Mouse (Mus musculus) adipocyte (in vitro differentiated cells): Measurements from ENCODE around the gene 4930583I09Rik.

Experiments used
- DNase-seq: peaks from one replicate; pipeline ENCODE4 v3.0.0-alpha.2; 2016; ENCODE audit warnings: low spot score

The 4930583I09Rik gene

GRCm38 (mm10) chr17:64802168-64802955 is 33.5 kb downstream of the 4930583I09Rik start:
- DNase-seq = no peak

DNA sequence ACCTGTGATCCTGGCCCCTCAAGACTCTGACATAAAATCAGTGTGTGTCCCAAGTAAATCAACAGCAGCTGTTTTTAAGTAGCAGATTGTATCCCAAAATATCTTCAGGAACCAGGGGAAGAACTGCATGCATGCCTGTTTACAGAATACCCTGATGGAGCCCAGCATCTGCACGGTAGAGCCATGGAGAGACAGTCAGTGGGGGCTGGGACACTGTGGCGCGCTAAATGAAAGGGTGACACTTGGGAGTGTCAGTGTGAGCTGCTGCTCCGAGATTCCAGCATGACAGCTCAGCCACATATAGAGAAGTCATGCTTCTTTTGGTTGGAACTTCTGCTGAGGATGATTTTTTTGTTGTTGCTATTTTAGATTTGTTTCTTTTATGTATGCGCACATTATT is 43.2 kb downstream of the 4930583I09Rik start:
- no peak for DNase-seq

DNA sequence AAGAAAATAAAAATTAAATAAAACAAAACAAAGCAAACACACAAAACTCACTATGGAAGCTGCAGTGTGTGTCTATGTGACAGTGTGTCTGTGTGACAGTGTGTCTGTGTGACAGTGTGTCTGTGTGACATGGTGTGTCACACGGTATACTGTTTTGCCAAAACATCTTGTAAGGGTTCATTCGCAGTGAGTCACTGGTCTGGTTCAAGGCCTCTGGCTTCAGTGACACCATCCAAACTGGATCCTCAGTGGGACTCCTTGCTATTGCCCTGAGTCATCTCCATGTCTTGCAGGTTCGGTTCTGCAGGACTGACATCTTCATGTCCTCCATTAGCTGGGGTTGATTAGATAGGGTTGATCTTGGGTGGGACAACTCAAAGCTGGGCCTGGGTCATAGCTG is 43.8 kb downstream of the 4930583I09Rik start:
- no peak for DNase-seq

DNA sequence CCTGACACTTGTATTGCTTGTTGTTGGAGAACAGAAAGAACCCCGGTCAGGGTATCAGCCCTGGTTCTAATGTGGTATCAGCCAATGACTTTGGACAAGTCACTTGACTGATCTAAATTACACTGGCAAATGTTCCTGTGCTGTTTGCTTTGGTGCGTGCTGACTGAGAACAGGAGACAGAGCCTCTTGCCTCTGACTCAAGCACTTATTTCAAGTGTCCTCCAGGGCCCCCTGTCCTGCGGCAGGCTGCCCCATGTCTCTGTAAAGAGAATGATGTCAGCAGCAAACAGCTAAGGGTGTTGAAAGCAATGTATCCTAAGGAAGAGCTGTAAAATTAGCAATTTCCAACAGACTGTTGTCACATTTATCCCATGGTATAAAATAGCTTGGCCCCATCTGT is 46.7 kb downstream of the 4930583I09Rik start:
- no peak for DNase-seq

- DNase-seq = no peak
Observed at GRCm38 (mm10) chr17:64788301-64788700, 47.6 kb downstream of the 4930583I09Rik start.

DNA sequence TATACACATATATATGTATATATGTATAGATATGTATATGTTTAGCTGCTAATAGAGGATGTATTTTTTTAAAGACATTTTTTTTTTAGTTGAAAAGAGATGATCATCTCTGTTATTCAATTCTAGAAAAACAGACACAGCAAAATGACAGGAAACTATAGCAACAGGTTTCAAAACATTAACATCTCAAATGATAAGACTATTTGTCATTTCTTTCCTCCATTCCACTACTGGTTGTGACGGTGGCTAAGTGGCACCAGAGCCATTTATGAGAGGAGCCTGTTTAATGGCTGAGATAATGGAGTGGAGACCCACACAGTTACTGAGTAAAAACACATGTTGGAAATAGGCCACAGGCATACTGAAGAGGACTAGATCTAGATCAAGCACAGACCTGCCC is 49.9 kb downstream of the 4930583I09Rik start:
- DNase-seq = no peak
